Mouse (Mus musculus): ENCODE results near the gene Gm45062. TPM values are rescaled to one million over a fixed set of nuclear protein-coding genes. Genes with fewer than 3 reads are reported as not detected.

Gm45062 gene
- total and polyA plus RNA-seq, 3 experiments, result 2.2 to 3.6 TPM; not detected in 1

GRCm38 (mm10) chr6:8433179-8433578 lies 173.9 kb downstream of the Gm45062 start:
- Histone ChIP-seq H3K79me2 (ENCODE audit: control insufficient read depth, insufficient read depth, low read length, poor library complexity) (no peaks in the 10 kb centered on the region), H3K4me1 (ENCODE audit: control insufficient read depth in 1 of 2, insufficient read depth in 2 of 2, low read length in 2 of 2) (no peaks in the 10 kb centered on the region), H3K9me3 (replicated peaks; ENCODE audit: insufficient read depth, low read length) (no peaks in the 10 kb centered on the region), H3K4me3 (ENCODE audit: control insufficient read depth in 1 of 2, insufficient read depth in 1 of 2, low read depth in 2 of 2, low read length in 2 of 2) (no peak overlapping the region), H3K9ac (ENCODE audit: control insufficient read depth, low read depth, low read length, poor library complexity, severe bottlenecking) (no peak overlapping the region), H3K27me3 (ENCODE audit: control insufficient read depth in 1 of 2, insufficient read depth in 2 of 2, low read length in 2 of 2) (no peaks in the 10 kb centered on the region), H3K27ac (ENCODE audit: control insufficient read depth, low read depth, low read length) (no peak overlapping the region), H3K36me3 (ENCODE audit: control insufficient read depth in 1 of 2, insufficient read depth in 2 of 2, low read length in 2 of 2) (no peaks in the 10 kb centered on the region)
- no peak for TF ChIP-seq ZMIZ1 (IDR thresholded peaks at IDR 0.05; ENCODE audit: low read depth, low read length)
- DNase-seq (ENCODE audit: low read depth, low spot score), result no peak

- H3K9me3 ChIP-seq (replicated peaks; ENCODE audit: insufficient read depth, low read length), result no peaks in the 10 kb centered on the region
- TF ChIP-seq ELF1 (IDR thresholded peaks at IDR 0.05; ENCODE audit: low read depth, low read length) (no peak), MAX (IDR thresholded peaks at IDR 0.05; ENCODE audit: low read length) (no peak), MXI1 (IDR thresholded peaks at IDR 0.05; ENCODE audit: low read depth, low read length) (no peak), BHLHE40 (IDR thresholded peaks at IDR 0.05; ENCODE audit: borderline replicate concordance, low read depth, low read length) (no peak), USF2 (IDR thresholded peaks at IDR 0.05; ENCODE audit: borderline replicate concordance in 1 of 2, insufficient read depth in 1 of 2, low read depth in 1 of 2, low read length in 2 of 2) (no peak), MAFK (IDR thresholded peaks at IDR 0.05; ENCODE audit: borderline replicate concordance, low read depth, low read length) (no peak), ZC3H11A (IDR thresholded peaks at IDR 0.05; ENCODE audit: low read depth, low read length) (no peak), MEF2A (IDR thresholded peaks at IDR 0.05; ENCODE audit: extremely low read depth, insufficient replicate concordance, low read depth, low read length, poor library complexity, severe bottlenecking) (no peak), POLR2AphosphoS5 (IDR thresholded peaks at IDR 0.05; ENCODE audit: borderline replicate concordance, low read depth, low read length) (no peak), HCFC1 (IDR thresholded peaks at IDR 0.05; ENCODE audit: low read depth, low read length) (no peak), SIN3A (IDR thresholded peaks at IDR 0.05; ENCODE audit: low read length) (no peak)
- DNase-seq (ENCODE audit: low read depth, low spot score), result no peak
Measured at GRCm38 (mm10) chr6:8437937-8438336, 178.7 kb downstream of the Gm45062 start.

GRCm38 (mm10) chr6:8441814-8442213 lies 182.6 kb downstream of the Gm45062 start:
- TF ChIP-seq POLR2AphosphoS5 (IDR thresholded peaks at IDR 0.05; ENCODE audit: borderline replicate concordance, low read depth, low read length), result no peak
- no peak for TF ChIP-seq GABPA (IDR thresholded peaks at IDR 0.05; ENCODE audit: low read depth, low read length)
- TF ChIP-seq MAFK (IDR thresholded peaks at IDR 0.05; ENCODE audit: borderline replicate concordance, low read depth, low read length), result no peak
- no peak for TF ChIP-seq MYC (IDR thresholded peaks at IDR 0.05; ENCODE audit: low read depth, low read length)
- TF ChIP-seq E2F4 (IDR thresholded peaks at IDR 0.05; ENCODE audit: borderline replicate concordance, low read depth, low read length), result no peak
- no peak for TF ChIP-seq NELFE (IDR thresholded peaks at IDR 0.05; ENCODE audit: low read depth, low read length)
- no peak for TF ChIP-seq ZC3H11A (IDR thresholded peaks at IDR 0.05; ENCODE audit: low read depth, low read length)
- no peak for TF ChIP-seq MYB (IDR thresholded peaks at IDR 0.05; ENCODE audit: low read depth, low read length)
- TF ChIP-seq ELF1 (IDR thresholded peaks at IDR 0.05; ENCODE audit: low read depth, low read length), result no peak
- no peak for TF ChIP-seq USF2 (IDR thresholded peaks at IDR 0.05; ENCODE audit: borderline replicate concordance in 1 of 2, insufficient read depth in 1 of 2, low read depth in 1 of 2, low read length in 2 of 2)
- no peak for TF ChIP-seq NRF1 (IDR thresholded peaks at IDR 0.05; ENCODE audit: insufficient read depth, low read depth, low read length, poor library complexity, severe bottlenecking)
- no peak for TF ChIP-seq MEF2A (IDR thresholded peaks at IDR 0.05; ENCODE audit: extremely low read depth, insufficient replicate concordance, low read depth, low read length, poor library complexity, severe bottlenecking)
- no peak for TF ChIP-seq RAD21 (IDR thresholded peaks at IDR 0.05; ENCODE audit: low read depth, low read length)
- Histone ChIP-seq H3K9ac (ENCODE audit: control insufficient read depth, low read depth, low read length, poor library complexity, severe bottlenecking) (no peak overlapping the region), H3K79me2 (ENCODE audit: control insufficient read depth, insufficient read depth, low read length, poor library complexity) (no peaks in the 10 kb centered on the region)

More at GRCm38 (mm10) chr6:8437937-8438336, 178.7 kb downstream of the Gm45062 start:
- Histone ChIP-seq H3K79me2 (ENCODE audit: control insufficient read depth, insufficient read depth, low read length, poor library complexity) (no peaks in the 10 kb centered on the region), H3K4me1 (ENCODE audit: control insufficient read depth in 1 of 2, insufficient read depth in 2 of 2, low read length in 2 of 2) (peaks cover 0 to 2% of the 10 kb centered on the region in 2 experiments; a peak in 1 of 4 replicates), H3K4me3 (ENCODE audit: control insufficient read depth in 1 of 2, insufficient read depth in 1 of 2, low read depth in 2 of 2, low read length in 2 of 2) (no peak overlapping the region), H3K27me3 (ENCODE audit: control insufficient read depth in 1 of 2, insufficient read depth in 2 of 2, low read length in 2 of 2) (no peaks in the 10 kb centered on the region), H3K9ac (ENCODE audit: control insufficient read depth, low read depth, low read length, poor library complexity, severe bottlenecking) (no peak overlapping the region), H3K27ac (ENCODE audit: control insufficient read depth, low read depth, low read length) (no peak overlapping the region), H3K36me3 (ENCODE audit: control insufficient read depth in 1 of 2, insufficient read depth in 2 of 2, low read length in 2 of 2) (no peaks in the 10 kb centered on the region)

More at GRCm38 (mm10) chr6:8441814-8442213, 182.6 kb downstream of the Gm45062 start:
- Histone ChIP-seq H3K9me3 (replicated peaks; ENCODE audit: insufficient read depth, low read length) (no peaks in the 10 kb centered on the region), H3K27ac (ENCODE audit: control insufficient read depth, low read depth, low read length) (no peak overlapping the region), H3K27me3 (ENCODE audit: control insufficient read depth in 1 of 2, insufficient read depth in 2 of 2, low read length in 2 of 2) (no peaks in the 10 kb centered on the region), H3K4me3 (ENCODE audit: control insufficient read depth in 1 of 2, insufficient read depth in 1 of 2, low read depth in 2 of 2, low read length in 2 of 2) (no peak overlapping the region), H3K36me3 (ENCODE audit: control insufficient read depth in 1 of 2, insufficient read depth in 2 of 2, low read length in 2 of 2) (no peaks in the 10 kb centered on the region), H3K4me1 (ENCODE audit: control insufficient read depth in 1 of 2, insufficient read depth in 2 of 2, low read length in 2 of 2) (peaks cover 0 to 2% of the 10 kb centered on the region in 2 experiments; a peak in 1 of 4 replicates)
- DNase-seq (ENCODE audit: low read depth, low spot score), result no peak
